12 mouse cellular contexts compared by ENCODE assay signal in the genomic region with DNA sequence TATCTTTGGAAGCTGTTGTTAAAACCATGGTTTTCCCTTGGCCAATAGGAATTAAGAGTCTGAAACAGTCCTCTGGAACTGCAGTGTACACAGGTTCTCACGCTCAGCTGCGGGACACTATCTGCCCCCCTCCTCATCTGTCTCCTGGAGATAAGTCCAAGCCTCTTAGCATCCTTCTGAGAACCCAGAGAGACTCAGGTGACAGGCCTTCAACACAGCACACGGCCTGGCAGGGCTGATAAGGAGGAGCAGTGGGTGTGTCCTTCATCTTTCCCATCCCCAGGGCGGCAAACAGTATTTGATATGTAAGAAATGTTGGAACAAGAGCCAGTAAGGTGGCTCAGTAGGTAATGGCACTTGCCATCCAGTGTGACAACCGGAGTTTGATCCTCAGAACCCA. TPM values are rescaled to one million over a fixed set of nuclear protein-coding genes. Genes with fewer than 3 reads are reported as not detected.
DNase-seq lines count a peak whose midpoint lies in the region; ATAC-seq lines count a peak whose summit lies in the region.
"Had no signal": no experiment of that assay in that cellular context is flagged by ENCODE, and none has a peak within 500 bp of the region (broad histone marks: within the 10 kb centered on the region; RNA-seq: fewer than 3 reads in every experiment).

No protein-coding gene starts in this region.

- H3K4me1 ChIP-seq in kidney, embryonic 16.5 days (ENCODE audit: insufficient read depth, low read length), result peaks cover 56% of the 10 kb centered on the region
- H3K4me1 ChIP-seq: midbrain, embryonic 15.5 days had no signal

- H3K4me2 ChIP-seq in kidney, embryonic 16.5 days (replicated peaks; ENCODE audit: low read depth, low read length), result no peak overlapping the region; the same call in 1 of the 2 replicates
- H3K4me2 ChIP-seq: midbrain, embryonic 15.5 days; neural tube, embryonic 13.5 days had no signal

- H3K9ac ChIP-seq in kidney, embryonic 16.5 days (replicated peaks; ENCODE audit: low read length), result peak overlapping the region; percentile 19; the same call in 1 of the 2 replicates
- H3K9ac ChIP-seq: midbrain, embryonic 15.5 days; neural tube, embryonic 13.5 days had no signal

- H3K27ac ChIP-seq in kidney, embryonic 16.5 days (ENCODE audit: low read length), result peak overlapping the region; percentile 89
- H3K27ac ChIP-seq: midbrain, embryonic 15.5 days; neural tube, embryonic 13.5 days had no signal

- no peak overlapping the region for H3K4me3 ChIP-seq in kidney, embryonic 16.5 days (ENCODE audit: low read length)
- H3K4me3 ChIP-seq: midbrain, embryonic 15.5 days; neural tube, embryonic 13.5 days had no signal

- H3K9me3 ChIP-seq in kidney, embryonic 16.5 days (ENCODE audit: low read length), result no peaks in the 10 kb centered on the region
- H3K9me3 ChIP-seq: midbrain, embryonic 15.5 days; neural tube, embryonic 13.5 days had no signal

- H3K27me3 ChIP-seq in kidney, embryonic 16.5 days (ENCODE audit: insufficient read depth, low read length), result no peaks in the 10 kb centered on the region
- H3K27me3 ChIP-seq: CH12.LX; midbrain, embryonic 15.5 days; neural tube, embryonic 13.5 days had no signal

- no peaks in the 10 kb centered on the region for H3K36me3 ChIP-seq in kidney, embryonic 16.5 days (ENCODE audit: insufficient read depth, low read length)
- H3K36me3 ChIP-seq: midbrain, embryonic 15.5 days; neural tube, embryonic 13.5 days had no signal

- DNase-seq in kidney, adult 9 months, result no peak
- peak; percentile 95 for DNase-seq in c-Kit-negative CD71-positive TER-119-positive erythroid progenitor cells, embryonic 14.5 days (ENCODE audit: low read depth, low spot score)
- no peak for DNase-seq in thymus, postnatal 25 days
- DNase-seq in adrenal gland, postnatal 25 days, result no peak
- DNase-seq: heart, adult 18-20 months had no signal

- no peak for ATAC-seq in kidney, embryonic 16.5 days (ENCODE audit: low FRiP score, low TSS enrichment)
- ATAC-seq in erythroid progenitor cell, adult 5-6 weeks (replicated peaks; ENCODE audit: low FRiP score, poor library complexity, severe bottlenecking), result peak; percentile 98
- peak; percentile 99 for ATAC-seq in megakaryocyte progenitor cell, adult 5-6 weeks (replicated peaks; ENCODE audit: poor library complexity)
- ATAC-seq: hindbrain, embryonic 16.5 days had no signal

- 70% methylated on average over 5 of the region's 5 CpGs for WGBS in kidney, embryonic 16.5 days

RNA-seq across cellular contexts. Expression of gene Spata13, which starts 20.2 kb away (rescaled TPM):
- 67.5 and 68.1 TPM in 2 replicates for polyA plus RNA-seq in kidney, embryonic 16.5 days (2015; fragmentation: Nextera tagmentation; extraction: Ambion mirVana)
- 20.5 and 30.6 TPM in 2 replicates for total RNA-seq in erythroid progenitor cell, adult 5-6 weeks (2015; ENCODE audit: low replicate concordance)
- total RNA-seq in erythroid progenitor cell, adult 5-6 weeks (2017; ENCODE audit: low replicate concordance), result 43.1 and 49.2 TPM in 2 replicates
- 20.2 and 20.4 TPM in 2 replicates for total RNA-seq in megakaryocyte progenitor cell, adult 5-6 weeks (2015)
- 33.5 and 35.9 TPM in 2 replicates for total RNA-seq in megakaryocyte progenitor cell, adult 5-6 weeks (2017)
- total RNA-seq in adrenal gland, postnatal 25 days (2021), result 181 and 215 TPM in 2 replicates
